Mouse (Mus musculus): ENCODE measurements around the gene Usp16.
A peak's percentile ranks its signal among the peaks of the same experiment; 100 is the strongest.

The Usp16 gene

GRCm38 (mm10) chr16:87454419-87455179, at the start of gene Usp16:
Gene Usp16, plus strand, starts transcription at chr16:87454703.
- peak; percentile 96 for DNase-seq

- DNase-seq, result no peak
Observed at GRCm38 (mm10) chr16:87405001-87405400, 49.5 kb upstream of the Usp16 start.

- no peak for DNase-seq
Observed at GRCm38 (mm10) chr16:87420662-87421061, 33.8 kb upstream of the Usp16 start.

- DNase-seq, result no peak
Observed at GRCm38 (mm10) chr16:87427516-87427915, 27.0 kb upstream of the Usp16 start.

- DNase-seq, result peak; percentile 98
Observed at GRCm38 (mm10) chr16:87432033-87432814, 22.3 kb upstream of the Usp16 start, which contains the start of gene Ltn1. Gene Ltn1, minus strand, starts transcription at chr16:87432612.

GRCm38 (mm10) chr16:87434266-87434665, 20.2 kb upstream of the Usp16 start:
- DNase-seq, result no peak

GRCm38 (mm10) chr16:87434946-87435345, 19.6 kb upstream of the Usp16 start:
- no peak for DNase-seq

GRCm38 (mm10) chr16:87435411-87436205, 18.9 kb upstream of the Usp16 start:
- DNase-seq, result no peak

GRCm38 (mm10) chr16:87437096-87437495, 17.4 kb upstream of the Usp16 start:
- DNase-seq, result no peak

GRCm38 (mm10) chr16:87438697-87439096, 15.8 kb upstream of the Usp16 start:
- DNase-seq, result no peak

- DNase-seq, result peak; percentile 94
Observed at GRCm38 (mm10) chr16:87440184-87440686, 14.3 kb upstream of the Usp16 start, which contains the start of gene Rwdd2b. Gene Rwdd2b, minus strand, starts transcription at chr16:87440573.

- DNase-seq, result no peak
Observed at GRCm38 (mm10) chr16:87441089-87441488, 13.4 kb upstream of the Usp16 start.

- DNase-seq, result no peak
Observed at GRCm38 (mm10) chr16:87442291-87442690, 12.2 kb upstream of the Usp16 start.

GRCm38 (mm10) chr16:87443245-87443644, 11.3 kb upstream of the Usp16 start:
- no peak for DNase-seq

- DNase-seq, result no peak
Observed at GRCm38 (mm10) chr16:87444071-87444470, 10.4 kb upstream of the Usp16 start.

- DNase-seq, result no peak
Observed at GRCm38 (mm10) chr16:87445110-87445509, 9.4 kb upstream of the Usp16 start.

GRCm38 (mm10) chr16:87445528-87445927, 9.0 kb upstream of the Usp16 start:
- DNase-seq, result no peak

GRCm38 (mm10) chr16:87453226-87453625, 1.3 kb upstream of the Usp16 start:
- DNase-seq, result no peak

GRCm38 (mm10) chr16:87455180-87455611, 693 bp downstream of the Usp16 start:
- DNase-seq, result no peak

- no peak for DNase-seq
Observed at GRCm38 (mm10) chr16:87458752-87459151, 4.2 kb downstream of the Usp16 start.

GRCm38 (mm10) chr16:87470579-87470978, 16.1 kb downstream of the Usp16 start:
- DNase-seq, result no peak

GRCm38 (mm10) chr16:87484367-87484766, 29.9 kb downstream of the Usp16 start:
- DNase-seq, result no peak

- DNase-seq, result no peak
Observed at GRCm38 (mm10) chr16:87486739-87487138, 32.2 kb downstream of the Usp16 start.
